Mouse (Mus musculus): ENCODE data around the gene Arhgap6. TPM values are rescaled to one million over a fixed set of nuclear protein-coding genes. Genes with fewer than 3 reads are reported as not detected.

Arhgap6 gene
- polyA plus RNA-seq, 1 experiment from 2014 or later, result 1.1 TPM

GRCm38 (mm10) chrX:169081609-169082008 lies 286.7 kb downstream of the Arhgap6 start:
- H3K4me1 ChIP-seq, result no peaks in the 10 kb centered on the region
- no peaks in the 10 kb centered on the region for H3K9me3 ChIP-seq
- no peak for ATAC-seq (ENCODE audit: low FRiP score, low read depth)
- 80% methylated on average over 3 of the region's 3 CpGs for WGBS
- no peak overlapping the region for H3K4me2 ChIP-seq (replicated peaks)
- H3K9ac ChIP-seq (replicated peaks), result no peak overlapping the region
- H3K4me3 ChIP-seq, result no peak overlapping the region
- H3K36me3 ChIP-seq, result no peaks in the 10 kb centered on the region
- H3K27me3 ChIP-seq, result peaks cover 4% of the 10 kb centered on the region
- no peak overlapping the region for H3K27ac ChIP-seq (replicated peaks)

- H3K4me2 ChIP-seq (replicated peaks), result no peak overlapping the region
- 17% methylated on average over 5 of the region's 5 CpGs for WGBS
- ATAC-seq (ENCODE audit: low FRiP score, low read depth), result no peak
- no peaks in the 10 kb centered on the region for H3K4me1 ChIP-seq
- no peak overlapping the region for H3K27ac ChIP-seq (replicated peaks)
- H3K4me3 ChIP-seq, result no peak overlapping the region
- H3K9me3 ChIP-seq, result no peaks in the 10 kb centered on the region
- no peaks in the 10 kb centered on the region for H3K36me3 ChIP-seq
- no peak overlapping the region for H3K9ac ChIP-seq (replicated peaks)
- H3K27me3 ChIP-seq, result peaks cover 8% of the 10 kb centered on the region; the same call in 1 of the 2 replicates
Observed at GRCm38 (mm10) chrX:169085871-169086270, 291.0 kb downstream of the Arhgap6 start.

- no peak for ATAC-seq (ENCODE audit: low FRiP score, low read depth)
- Histone ChIP-seq H3K9me3 (no peaks in the 10 kb centered on the region), H3K4me1 (no peaks in the 10 kb centered on the region), H3K4me3 (no peak overlapping the region), H3K36me3 (no peaks in the 10 kb centered on the region), H3K27me3 (peaks cover 9% of the 10 kb centered on the region; the same call in 1 of the 2 replicates), H3K9ac (replicated peaks) (no peak overlapping the region), H3K27ac (replicated peaks) (no peak overlapping the region), H3K4me2 (replicated peaks) (no peak overlapping the region)
- 69% methylated on average over 2 of the region's 2 CpGs for WGBS
Observed at GRCm38 (mm10) chrX:169089221-169089620, 294.3 kb downstream of the Arhgap6 start.

GRCm38 (mm10) chrX:169094601-169095000 lies 299.7 kb downstream of the Arhgap6 start:
- Histone ChIP-seq H3K4me3 (no peak overlapping the region), H3K9me3 (no peaks in the 10 kb centered on the region), H3K27ac (replicated peaks) (no peak overlapping the region), H3K27me3 (peaks cover 14% of the 10 kb centered on the region; the same call in 1 of the 2 replicates), H3K4me2 (replicated peaks) (no peak overlapping the region), H3K4me1 (no peaks in the 10 kb centered on the region), H3K9ac (replicated peaks) (no peak overlapping the region), H3K36me3 (no peaks in the 10 kb centered on the region)
- WGBS, result 78% methylated on average over 2 of the region's 2 CpGs
- ATAC-seq (ENCODE audit: low FRiP score, low read depth), result no peak

- Histone ChIP-seq H3K36me3 (no peaks in the 10 kb centered on the region), H3K27me3 (peaks cover 14% of the 10 kb centered on the region; the same call in 1 of the 2 replicates), H3K27ac (replicated peaks) (no peak overlapping the region), H3K4me3 (no peak overlapping the region), H3K9ac (replicated peaks) (no peak overlapping the region), H3K9me3 (no peaks in the 10 kb centered on the region), H3K4me2 (replicated peaks) (no peak overlapping the region), H3K4me1 (no peaks in the 10 kb centered on the region)
- no peak for ATAC-seq (ENCODE audit: low FRiP score, low read depth)
Observed at GRCm38 (mm10) chrX:169095584-169095983, 300.7 kb downstream of the Arhgap6 start.

GRCm38 (mm10) chrX:169102665-169103064 lies 307.8 kb downstream of the Arhgap6 start:
- no peaks in the 10 kb centered on the region for H3K9me3 ChIP-seq
- WGBS, result 78% methylated on average over 1 of the region's 1 CpGs
- H3K9ac ChIP-seq (replicated peaks), result no peak overlapping the region
- no peak overlapping the region for H3K4me3 ChIP-seq
- H3K27me3 ChIP-seq, result peaks cover 31% of the 10 kb centered on the region
- H3K27ac ChIP-seq (replicated peaks), result no peak overlapping the region
- H3K36me3 ChIP-seq, result no peaks in the 10 kb centered on the region
- H3K4me2 ChIP-seq (replicated peaks), result no peak overlapping the region
- no peaks in the 10 kb centered on the region for H3K4me1 ChIP-seq
- ATAC-seq (ENCODE audit: low FRiP score, low read depth), result no peak

- WGBS, result 83% methylated on average over 4 of the region's 4 CpGs
- no peak overlapping the region for H3K27ac ChIP-seq (replicated peaks)
- ATAC-seq (ENCODE audit: low FRiP score, low read depth), result no peak
- no peak overlapping the region for H3K4me2 ChIP-seq (replicated peaks)
- no peaks in the 10 kb centered on the region for H3K36me3 ChIP-seq
- no peaks in the 10 kb centered on the region for H3K4me1 ChIP-seq
- H3K4me3 ChIP-seq, result no peak overlapping the region
- peaks cover 26% of the 10 kb centered on the region for H3K27me3 ChIP-seq
- H3K9ac ChIP-seq (replicated peaks), result no peak overlapping the region
- no peaks in the 10 kb centered on the region for H3K9me3 ChIP-seq
Observed at GRCm38 (mm10) chrX:169106048-169106622, 311.2 kb downstream of the Arhgap6 start.

- peaks cover 19% of the 10 kb centered on the region for H3K27me3 ChIP-seq
- no peaks in the 10 kb centered on the region for H3K36me3 ChIP-seq
- H3K4me2 ChIP-seq (replicated peaks), result no peak overlapping the region
- no peak overlapping the region for H3K27ac ChIP-seq (replicated peaks)
- no peaks in the 10 kb centered on the region for H3K4me1 ChIP-seq
- WGBS, result 84% methylated on average over 2 of the region's 2 CpGs
- H3K9ac ChIP-seq (replicated peaks), result no peak overlapping the region
- no peaks in the 10 kb centered on the region for H3K9me3 ChIP-seq
- no peak for ATAC-seq (ENCODE audit: low FRiP score, low read depth)
- H3K4me3 ChIP-seq, result no peak overlapping the region
Observed at GRCm38 (mm10) chrX:169107372-169107771, 312.5 kb downstream of the Arhgap6 start.

- no peak overlapping the region for H3K9ac ChIP-seq (replicated peaks)
- WGBS, result 86% methylated on average over 3 of the region's 3 CpGs
- H3K27me3 ChIP-seq, result peaks cover 21% of the 10 kb centered on the region
- no peaks in the 10 kb centered on the region for H3K36me3 ChIP-seq
- no peak overlapping the region for H3K4me3 ChIP-seq
- no peak overlapping the region for H3K27ac ChIP-seq (replicated peaks)
- ATAC-seq (ENCODE audit: low FRiP score, low read depth), result no peak
- H3K4me1 ChIP-seq, result no peaks in the 10 kb centered on the region
- no peaks in the 10 kb centered on the region for H3K9me3 ChIP-seq
- H3K4me2 ChIP-seq (replicated peaks), result no peak overlapping the region
Observed at GRCm38 (mm10) chrX:169110031-169110430, 315.1 kb downstream of the Arhgap6 start.

- no peak for ATAC-seq (ENCODE audit: low FRiP score, low read depth)
- no peak overlapping the region for H3K4me3 ChIP-seq
- WGBS, result 75% methylated on average over 4 of the region's 4 CpGs
- no peaks in the 10 kb centered on the region for H3K4me1 ChIP-seq
- peaks cover 12% of the 10 kb centered on the region; the same call in 1 of the 2 replicates for H3K27me3 ChIP-seq
- no peak overlapping the region for H3K27ac ChIP-seq (replicated peaks)
- no peak overlapping the region for H3K4me2 ChIP-seq (replicated peaks)
- no peak overlapping the region for H3K9ac ChIP-seq (replicated peaks)
- no peaks in the 10 kb centered on the region for H3K36me3 ChIP-seq
- H3K9me3 ChIP-seq, result no peaks in the 10 kb centered on the region
Observed at GRCm38 (mm10) chrX:169112662-169113061, 317.8 kb downstream of the Arhgap6 start.

- H3K9me3 ChIP-seq, result no peaks in the 10 kb centered on the region
- H3K9ac ChIP-seq (replicated peaks), result no peak overlapping the region
- no peaks in the 10 kb centered on the region for H3K4me1 ChIP-seq
- 91% methylated on average over 4 of the region's 4 CpGs for WGBS
- H3K4me3 ChIP-seq, result no peak overlapping the region
- H3K4me2 ChIP-seq (replicated peaks), result no peak overlapping the region
- no peaks in the 10 kb centered on the region for H3K36me3 ChIP-seq
- peaks cover 4% of the 10 kb centered on the region; the same call in 1 of the 2 replicates for H3K27me3 ChIP-seq
- ATAC-seq (ENCODE audit: low FRiP score, low read depth), result no peak
- H3K27ac ChIP-seq (replicated peaks), result no peak overlapping the region
Observed at GRCm38 (mm10) chrX:169123115-169123772, 328.3 kb downstream of the Arhgap6 start.

GRCm38 (mm10) chrX:169123773-169124151 lies 328.9 kb downstream of the Arhgap6 start:
- H3K4me2 ChIP-seq (replicated peaks), result no peak overlapping the region
- H3K9ac ChIP-seq (replicated peaks), result no peak overlapping the region
- no peak overlapping the region for H3K27ac ChIP-seq (replicated peaks)
- H3K4me1 ChIP-seq, result no peaks in the 10 kb centered on the region
- no peak for ATAC-seq (ENCODE audit: low FRiP score, low read depth)
- no peak overlapping the region for H3K4me3 ChIP-seq
- no peaks in the 10 kb centered on the region for H3K36me3 ChIP-seq
- no peaks in the 10 kb centered on the region for H3K9me3 ChIP-seq
- WGBS, result 78% methylated on average over 3 of the region's 3 CpGs
- peaks cover 4% of the 10 kb centered on the region; the same call in 1 of the 2 replicates for H3K27me3 ChIP-seq
